Mouse (Mus musculus) T-helper 2 cell (primary cell): ENCODE measurements at regions not wholly inside any gene's neighbourhood (a gene's known extent, or its start where the extent isn't known, plus 50 kb on each side); places are given as distances from the start of the nearest gene placed in this dataset.

ENCODE experiments used
- in situ Hi-C: fragments of 300-600 bp; cut with MboI, MseI; formaldehyde crosslinking; loops from one replicate; pipeline ENCODE4 v1.15.1; 2025; ENCODE audit warnings: high pct_unique_total_duplicates

GRCm38 (mm10) chr8:56682564-56682963, 131.7 kb downstream of the Fbxo8 start:
- in situ Hi-C loops: no loop called here

- in situ Hi-C loops: no loop called here
Observed at GRCm38 (mm10) chr8:56684352-56684751, 133.5 kb downstream of the Fbxo8 start.

GRCm38 (mm10) chr8:56695436-56695835, 144.5 kb downstream of the Fbxo8 start:
- in situ Hi-C loops: no loop called here

GRCm38 (mm10) chr8:56700580-56701145, 149.8 kb downstream of the Fbxo8 start:
- in situ Hi-C loops: no loop called here

GRCm38 (mm10) chr8:56706377-56706776, 155.5 kb downstream of the Fbxo8 start:
- in situ Hi-C loops: no loop called here

- in situ Hi-C loops: no loop called here
Observed at GRCm38 (mm10) chr8:56706941-56707706, 156.2 kb downstream of the Fbxo8 start.

- in situ Hi-C loops: no loop called here
Observed at GRCm38 (mm10) chr8:56720001-56720400, 169.1 kb downstream of the Fbxo8 start.

GRCm38 (mm10) chr8:56722473-56723236, 171.8 kb downstream of the Fbxo8 start:
- in situ Hi-C loops: no loop called here

GRCm38 (mm10) chr8:56724607-56725006, 173.7 kb downstream of the Fbxo8 start:
- in situ Hi-C loops: no loop called here

- in situ Hi-C loops: loop anchor here (10.0 kb wide), 1 partner anchor 879 kb away; no protein-coding TSS in a partner anchor
Observed at GRCm38 (mm10) chr8:56733318-56733717, 182.4 kb downstream of the Fbxo8 start.

GRCm38 (mm10) chr8:56735021-56735420, 184.1 kb downstream of the Fbxo8 start:
- in situ Hi-C loops: loop anchor here (10.0 kb wide), 1 partner anchor 880 kb away; no protein-coding TSS in a partner anchor

GRCm38 (mm10) chr8:56767034-56767433, 216.1 kb downstream of the Fbxo8 start:
- in situ Hi-C loops: no loop called here

- in situ Hi-C loops: no loop called here
Observed at GRCm38 (mm10) chr8:56784441-56784840, 233.6 kb downstream of the Fbxo8 start.

- in situ Hi-C loops: no loop called here
Observed at GRCm38 (mm10) chr8:56789549-56790270, 238.8 kb downstream of the Fbxo8 start.

GRCm38 (mm10) chr8:56832651-56833050, 281.8 kb downstream of the Fbxo8 start:
- in situ Hi-C loops: no loop called here

GRCm38 (mm10) chr8:56833129-56833528, 282.2 kb downstream of the Fbxo8 start:
- in situ Hi-C loops: no loop called here

GRCm38 (mm10) chr8:56883449-56883848, 332.6 kb downstream of the Fbxo8 start:
- in situ Hi-C loops: no loop called here

- in situ Hi-C loops: no loop called here
Observed at GRCm38 (mm10) chr8:56884195-56884594, 333.3 kb downstream of the Fbxo8 start.

GRCm38 (mm10) chr8:56893638-56894037, 342.7 kb downstream of the Fbxo8 start:
- in situ Hi-C loops: no loop called here

- in situ Hi-C loops: no loop called here
Observed at GRCm38 (mm10) chr8:56915362-56915761, 364.5 kb downstream of the Fbxo8 start.

GRCm38 (mm10) chr8:56915989-56916388, 365.1 kb downstream of the Fbxo8 start:
- in situ Hi-C loops: no loop called here

- in situ Hi-C loops: loop anchor here (5.0 kb wide), 1 partner anchor 48 kb away; no protein-coding TSS in a partner anchor
Observed at GRCm38 (mm10) chr8:56924724-56925123, 373.8 kb downstream of the Fbxo8 start.
